Mouse (Mus musculus) left cerebral cortex, adult 11 months (tissue): Measurements from ENCODE around the gene Gga1.

ENCODE experiments used
- DNase-seq: peaks from one replicate; pipeline ENCODE4 v3.0.0; 2022; ENCODE audit warnings: low spot score

Gene Gga1

DNA sequence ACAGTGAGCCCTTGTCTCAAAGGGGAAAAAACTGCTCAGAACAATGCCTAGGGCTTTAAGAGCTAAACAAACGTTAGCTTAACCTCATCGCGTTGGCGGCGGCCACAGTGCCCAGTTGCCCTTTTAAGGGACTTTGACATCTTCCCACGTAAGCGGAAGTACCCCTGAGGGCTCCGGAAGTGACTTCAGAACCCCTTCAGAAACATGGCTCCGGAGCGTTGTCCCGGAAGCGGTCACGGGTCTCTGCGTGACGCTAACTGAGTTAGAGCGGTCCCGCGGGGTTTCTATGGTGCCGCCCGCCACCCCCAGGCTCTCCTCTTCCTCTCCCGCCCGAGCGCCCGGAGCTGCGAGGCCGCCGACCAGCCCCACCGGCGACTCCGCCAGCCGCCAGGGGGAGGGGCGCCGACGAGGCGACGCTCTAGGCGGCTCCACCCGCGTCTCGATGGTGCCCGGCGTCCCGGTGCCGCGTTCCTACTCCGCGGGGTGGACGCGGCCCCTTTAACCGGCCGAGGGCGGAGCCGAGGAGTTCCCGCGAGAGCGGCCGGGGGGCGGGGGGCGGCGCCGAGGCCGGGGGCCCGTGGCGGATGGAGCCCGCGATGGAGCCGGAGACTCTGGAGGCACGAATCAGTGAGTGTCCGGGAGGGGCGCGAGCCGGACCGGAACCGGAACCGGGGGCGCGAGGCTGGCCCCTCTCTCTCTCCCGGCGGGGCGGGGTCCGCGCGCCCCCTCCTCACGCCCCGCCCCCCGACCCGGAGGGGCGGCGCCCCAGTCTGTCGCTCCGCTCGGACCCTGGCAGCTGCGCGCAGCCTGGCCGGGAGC is at the start of gene Gga1:
Gga1 (plus strand) TSS at position 200 of the 819 bp plus-strand sequence.
- DNase-seq, result peak; percentile 94

DNA sequence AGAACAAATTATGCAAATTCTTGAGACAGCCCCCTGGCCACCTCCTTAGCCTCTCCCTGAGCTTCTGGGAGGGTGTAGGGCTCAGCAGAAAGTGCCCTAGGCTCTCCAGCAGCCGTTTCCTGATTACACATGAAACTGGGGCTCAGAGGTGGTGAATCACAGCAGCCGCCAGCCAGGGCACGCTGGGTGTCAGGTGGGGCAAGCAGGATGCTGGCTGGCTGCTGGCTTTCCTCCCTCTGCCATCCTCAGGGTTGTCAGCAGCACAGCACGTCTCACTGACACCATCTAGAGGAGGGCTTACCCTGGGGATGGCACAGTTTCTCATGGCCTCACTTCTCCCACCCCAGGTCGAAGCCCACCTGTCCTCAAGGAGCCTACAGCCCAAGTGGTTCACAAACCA is 48.7 kb upstream of the Gga1 start:
- DNase-seq, result no peak

DNA sequence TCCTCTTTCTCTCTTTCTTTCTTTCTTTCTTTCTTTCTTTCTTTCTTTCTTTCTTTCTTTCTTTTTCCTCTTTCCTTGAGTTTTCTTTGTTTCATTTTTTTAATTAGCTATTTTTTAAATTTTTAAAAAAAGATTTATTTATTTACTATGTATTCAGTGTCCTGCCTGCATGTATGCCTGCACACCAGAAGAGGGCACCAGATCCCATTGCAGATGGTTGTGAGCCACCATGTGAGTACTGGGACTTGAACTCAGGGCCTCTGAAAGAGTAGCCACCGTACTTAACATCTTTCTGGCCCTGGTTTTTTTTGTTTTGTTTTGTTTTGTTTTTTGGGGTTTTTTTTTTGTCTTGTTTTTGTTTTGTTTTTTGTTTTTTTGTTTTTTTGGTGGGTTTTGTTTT is 47.4 kb upstream of the Gga1 start:
- no peak for DNase-seq

DNA sequence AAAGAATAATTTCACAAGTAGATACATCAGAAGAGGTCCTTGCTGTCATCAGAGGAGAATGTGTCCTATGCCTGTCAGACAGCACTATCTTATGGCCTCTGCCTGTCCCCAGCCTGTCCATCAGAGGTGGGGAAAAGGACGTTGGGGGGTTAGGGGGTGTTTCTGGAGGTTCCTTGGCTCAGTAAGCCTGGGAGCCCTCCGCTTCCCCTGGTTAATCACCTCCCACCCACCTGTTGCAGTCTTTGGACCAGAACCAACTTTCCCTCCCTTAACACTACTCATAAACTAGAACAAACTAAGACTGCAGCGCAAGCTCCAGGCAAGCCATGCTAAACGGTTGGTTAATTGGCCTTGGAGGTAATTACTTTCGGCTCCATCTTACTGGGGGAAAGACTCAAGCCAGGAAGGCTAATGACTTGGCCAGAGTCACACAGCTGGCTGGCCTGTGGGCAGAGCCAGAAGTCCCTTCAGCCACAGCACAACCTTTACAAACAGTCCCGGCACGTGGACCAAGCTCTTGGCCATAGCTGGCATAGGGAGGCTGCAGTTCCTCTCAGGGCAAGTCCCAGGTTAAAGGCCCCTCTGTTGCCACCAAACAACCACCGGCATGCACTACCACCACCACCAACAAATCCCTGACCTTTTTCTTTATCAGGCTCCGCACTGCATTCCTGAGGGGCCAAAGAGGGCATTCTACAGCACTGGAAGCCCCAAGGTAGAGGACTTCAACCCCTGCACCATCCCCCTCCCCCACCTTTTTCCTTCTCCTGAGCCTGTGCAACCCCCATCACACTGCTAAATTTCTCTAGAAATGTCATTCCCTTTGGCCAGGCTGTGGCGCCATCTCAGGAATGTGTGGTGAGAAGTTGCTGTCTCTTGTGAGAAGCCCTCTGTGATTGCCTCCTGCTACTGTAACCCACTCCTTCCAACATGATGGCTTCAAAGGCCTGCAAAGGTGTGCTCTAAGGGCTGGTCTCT is 46.0 kb upstream of the Gga1 start:
- DNase-seq, result no peak

DNA sequence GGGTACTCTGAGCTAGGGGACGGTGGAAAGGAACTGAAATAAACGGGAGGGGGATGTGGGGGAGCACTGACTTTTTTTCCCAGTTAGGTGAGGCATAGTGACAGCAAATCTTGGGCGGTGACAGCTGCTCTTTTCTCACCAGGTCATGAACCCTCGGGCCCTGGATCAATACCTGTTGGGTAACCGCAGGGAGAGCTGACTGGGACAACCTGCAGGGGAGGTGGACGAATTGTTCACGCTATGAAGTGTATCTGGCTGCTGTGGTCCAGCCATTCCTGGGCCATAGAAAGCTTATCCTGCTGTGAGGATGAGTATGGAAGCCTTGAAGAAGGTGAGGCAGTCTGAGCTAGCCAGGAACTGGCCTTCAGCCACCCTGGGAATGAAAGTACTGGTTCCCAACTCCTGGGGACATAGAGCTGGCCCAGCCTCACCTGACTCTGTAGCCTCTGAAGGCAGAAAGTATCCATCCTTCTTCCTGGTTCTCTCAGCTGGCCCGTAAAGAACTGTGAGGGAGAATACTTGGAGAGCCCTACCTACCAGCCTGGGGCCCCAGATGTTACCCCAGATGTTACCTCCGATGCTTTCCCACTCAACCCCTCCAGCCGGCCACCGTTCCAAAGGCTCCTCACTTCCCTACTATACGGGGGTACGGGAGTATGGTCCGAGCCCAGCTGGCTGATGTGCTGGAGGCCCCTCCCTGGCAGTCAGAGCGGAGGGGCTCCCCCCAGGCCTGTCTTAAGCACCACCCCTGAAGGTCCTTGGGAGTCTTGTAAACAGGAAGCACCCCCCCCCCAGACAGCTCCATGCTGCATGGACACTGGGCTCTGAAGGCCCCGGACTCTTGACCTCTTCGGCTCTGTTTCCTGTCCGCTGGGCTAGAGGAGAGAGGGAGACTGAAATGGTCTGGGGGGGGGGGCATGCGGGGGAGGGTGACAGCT is 45.0 kb upstream of the Gga1 start:
- DNase-seq, result no peak

DNA sequence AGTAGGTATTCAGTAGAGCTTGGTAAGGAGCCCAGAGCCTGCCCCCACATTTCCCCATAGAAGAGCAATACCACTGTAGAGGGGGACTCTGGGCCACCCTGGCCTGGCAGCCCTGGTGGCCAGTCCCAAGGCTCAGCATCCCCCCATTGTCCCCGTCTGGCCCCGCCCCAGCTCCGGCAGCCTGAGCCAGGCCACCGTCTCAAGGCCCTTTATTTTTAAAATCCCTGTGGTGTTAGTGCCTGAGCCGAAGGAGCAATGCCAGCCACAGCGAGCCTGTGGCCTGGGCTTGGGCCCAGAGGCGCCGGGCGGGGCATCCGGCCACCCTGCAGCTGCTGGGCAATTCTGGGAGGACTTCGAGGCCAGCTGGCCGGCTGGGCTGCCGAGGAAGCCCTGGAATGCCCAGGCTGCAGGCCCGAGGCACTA is 44.3 kb upstream of the Gga1 start:
- peak; percentile 68 for DNase-seq

DNA sequence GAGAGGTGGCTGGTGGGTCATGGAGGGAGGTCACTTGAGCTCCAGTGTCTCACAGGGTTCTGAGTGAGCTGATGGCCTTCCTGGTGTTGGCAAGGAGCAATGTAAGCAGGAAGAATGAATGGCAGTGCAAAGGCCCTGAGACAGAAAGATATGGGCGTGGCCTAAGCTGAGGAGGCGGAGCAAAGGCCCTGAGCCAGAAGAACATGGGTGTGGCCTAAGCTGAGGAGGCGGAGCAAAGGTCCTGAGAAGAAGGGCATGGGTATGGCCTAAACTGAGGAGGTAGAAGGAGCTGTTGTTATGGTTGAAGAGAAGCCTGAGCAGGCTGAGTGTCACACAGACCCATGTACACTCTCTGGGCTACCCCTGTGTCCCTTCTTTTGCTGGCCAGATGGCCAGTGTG is 43.4 kb upstream of the Gga1 start:
- DNase-seq, result no peak

DNA sequence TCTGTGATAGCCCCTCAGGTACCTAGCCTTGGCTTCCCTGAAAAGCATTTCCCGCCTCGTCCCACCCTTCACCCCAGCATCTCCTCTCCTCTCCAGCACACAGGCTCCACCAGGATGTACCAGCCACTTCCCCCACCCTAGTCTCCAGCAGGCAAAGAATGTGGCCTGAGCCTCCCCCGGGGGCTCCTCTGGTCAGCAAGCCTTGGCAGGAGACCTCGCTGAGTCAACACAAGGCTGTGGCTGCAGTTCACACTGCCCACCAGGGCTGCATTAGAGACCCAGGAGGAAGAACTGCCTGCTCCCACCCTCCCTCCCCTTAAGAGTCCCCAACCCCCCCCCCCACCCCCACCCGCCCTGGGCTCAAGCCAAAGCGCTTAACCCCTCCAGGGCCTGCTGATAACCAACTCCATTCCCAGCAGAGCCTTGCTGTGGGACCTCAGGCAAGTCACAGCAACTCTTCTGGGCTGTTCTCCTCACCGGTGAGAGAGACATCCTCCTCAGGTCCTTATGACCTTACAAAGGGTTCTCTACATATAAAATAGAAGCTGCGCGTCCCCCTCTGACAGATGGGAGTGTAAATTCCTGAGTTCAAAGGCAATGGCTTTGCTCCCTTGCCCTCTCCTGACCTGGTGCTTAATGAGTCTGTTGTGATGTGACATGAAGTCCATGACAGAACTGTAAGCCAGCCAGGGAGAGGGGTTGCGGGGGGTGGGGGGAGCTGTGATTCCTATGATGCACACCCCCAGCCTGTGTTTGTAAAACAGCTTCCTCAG is 42.6 kb upstream of the Gga1 start:
- DNase-seq, result no peak

DNA sequence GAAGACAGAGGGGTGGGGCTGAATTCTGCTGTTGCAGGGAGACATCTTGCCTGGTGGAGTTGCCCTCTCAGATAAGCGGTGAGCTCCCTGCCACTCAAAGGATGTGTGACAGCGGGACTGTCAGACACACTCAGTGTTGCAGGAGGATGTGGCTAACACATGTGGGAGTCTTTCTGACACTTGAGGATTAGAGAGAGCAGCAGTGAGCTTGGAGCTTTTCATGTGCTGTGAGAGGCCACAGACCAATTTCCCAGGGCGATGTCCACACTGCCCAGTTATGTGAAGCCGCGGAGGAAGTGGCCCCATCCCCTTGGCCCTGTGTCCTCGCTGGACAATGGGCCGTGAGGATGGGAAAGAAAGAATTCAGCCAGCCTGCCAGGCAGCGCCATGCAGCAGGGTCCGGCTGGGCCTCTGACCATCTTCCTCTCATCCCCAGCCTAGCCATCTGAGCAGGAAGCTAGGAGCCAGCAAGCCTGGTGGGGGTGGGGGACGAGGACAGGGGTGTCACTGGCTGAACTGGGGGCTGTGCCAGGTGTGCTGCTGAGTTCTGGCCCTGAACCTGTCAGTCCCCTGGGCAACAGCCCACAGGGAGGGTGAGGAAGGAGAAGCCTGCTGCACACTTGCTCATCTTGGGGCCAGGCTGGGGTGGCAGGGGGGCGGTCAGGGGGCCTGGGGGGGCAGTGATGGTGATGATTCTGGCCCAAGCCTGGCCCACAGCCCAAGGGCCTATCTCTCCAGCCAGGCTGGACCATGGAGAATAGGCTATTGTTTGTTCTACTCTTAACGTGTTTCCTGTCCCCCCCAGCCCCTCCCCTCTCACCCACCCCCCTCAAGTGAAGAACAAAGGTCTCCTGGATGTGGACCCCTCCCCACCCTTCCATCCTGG is 41.5 kb upstream of the Gga1 start:
- DNase-seq, result no peak

DNA sequence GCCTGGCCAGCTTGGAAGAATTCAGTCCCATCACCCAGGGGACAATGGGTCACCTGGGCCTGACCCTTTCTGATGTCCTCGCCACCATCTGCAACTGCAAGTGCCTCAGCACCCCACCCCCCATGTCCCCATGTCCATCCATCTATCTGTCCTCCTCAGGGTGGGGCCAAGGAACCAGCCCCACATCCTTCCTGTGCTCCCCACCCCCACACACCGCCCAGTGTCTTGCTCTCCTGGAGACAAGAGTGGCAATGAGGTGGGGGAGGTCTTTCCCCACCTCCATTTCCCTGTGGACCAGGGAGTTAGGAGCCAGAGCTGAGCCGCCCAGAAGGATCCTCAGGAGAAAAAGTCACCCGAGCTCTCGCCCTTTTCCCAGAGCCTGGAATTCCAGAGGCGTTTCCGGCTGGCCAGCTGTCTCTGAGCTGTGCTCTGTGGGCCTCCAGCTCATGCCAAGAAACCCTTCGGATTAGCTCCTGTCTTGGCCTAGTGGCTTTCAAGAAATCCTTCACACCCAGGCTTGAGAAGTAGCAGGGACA is 40.8 kb upstream of the Gga1 start:
- no peak for DNase-seq

DNA sequence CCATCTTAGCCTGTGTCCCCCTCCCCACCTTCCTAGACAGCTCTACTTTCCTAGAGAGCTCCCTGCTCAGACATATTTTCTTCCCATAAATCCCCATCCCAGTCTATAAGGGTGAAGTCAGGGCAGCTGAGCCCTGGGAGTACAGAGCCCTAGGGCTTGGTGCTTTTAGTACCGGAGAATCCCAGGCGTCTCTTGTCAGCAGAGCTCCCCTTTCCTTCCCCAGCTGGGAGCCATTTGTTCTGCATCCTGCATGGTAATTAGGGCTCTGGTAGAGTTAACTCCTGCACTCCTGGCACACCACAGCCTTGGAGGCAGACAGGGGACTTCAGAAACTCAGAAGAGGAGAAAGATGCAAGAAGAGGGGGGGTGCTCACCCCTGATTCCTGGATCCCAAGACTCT is 37.2 kb upstream of the Gga1 start:
- DNase-seq, result no peak

DNA sequence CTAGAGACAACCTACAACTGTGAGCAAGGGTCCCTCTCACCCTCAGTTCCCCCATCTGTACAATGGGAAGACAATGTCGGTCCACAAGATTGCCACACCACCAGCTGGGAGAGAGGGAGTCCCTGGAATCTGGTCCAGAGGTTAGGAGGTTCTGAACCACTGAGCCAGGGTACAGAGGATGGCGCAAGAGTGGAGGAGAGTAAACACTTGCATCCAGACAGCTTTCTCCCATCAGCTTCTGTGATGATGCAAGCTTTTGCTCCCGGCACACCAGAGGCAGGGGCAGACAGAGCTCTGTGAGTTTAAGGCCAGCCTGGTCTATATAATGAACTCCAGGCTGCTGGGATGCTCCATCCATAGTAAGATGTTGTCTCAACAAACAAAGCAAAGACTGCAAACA is 36.7 kb upstream of the Gga1 start:
- DNase-seq, result no peak

DNA sequence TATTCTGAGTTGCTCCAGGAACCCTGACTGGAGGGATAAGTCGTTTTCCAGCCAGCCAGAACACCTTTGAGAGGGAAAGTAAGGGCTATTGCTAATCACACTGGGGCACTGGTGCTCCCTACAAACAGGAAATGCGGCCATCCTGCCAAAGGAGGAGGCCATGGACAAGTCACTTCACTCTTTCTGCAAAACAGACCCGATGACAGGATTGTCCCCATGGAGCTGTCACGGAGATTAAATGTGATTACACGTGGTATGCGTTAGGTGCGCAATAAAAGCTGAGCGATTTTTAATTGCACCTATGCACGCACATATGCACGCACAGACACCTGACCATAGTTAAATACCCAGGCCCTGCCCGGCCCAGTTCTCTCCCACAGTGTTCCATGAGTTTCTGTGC is 36.2 kb upstream of the Gga1 start:
- no peak for DNase-seq

DNA sequence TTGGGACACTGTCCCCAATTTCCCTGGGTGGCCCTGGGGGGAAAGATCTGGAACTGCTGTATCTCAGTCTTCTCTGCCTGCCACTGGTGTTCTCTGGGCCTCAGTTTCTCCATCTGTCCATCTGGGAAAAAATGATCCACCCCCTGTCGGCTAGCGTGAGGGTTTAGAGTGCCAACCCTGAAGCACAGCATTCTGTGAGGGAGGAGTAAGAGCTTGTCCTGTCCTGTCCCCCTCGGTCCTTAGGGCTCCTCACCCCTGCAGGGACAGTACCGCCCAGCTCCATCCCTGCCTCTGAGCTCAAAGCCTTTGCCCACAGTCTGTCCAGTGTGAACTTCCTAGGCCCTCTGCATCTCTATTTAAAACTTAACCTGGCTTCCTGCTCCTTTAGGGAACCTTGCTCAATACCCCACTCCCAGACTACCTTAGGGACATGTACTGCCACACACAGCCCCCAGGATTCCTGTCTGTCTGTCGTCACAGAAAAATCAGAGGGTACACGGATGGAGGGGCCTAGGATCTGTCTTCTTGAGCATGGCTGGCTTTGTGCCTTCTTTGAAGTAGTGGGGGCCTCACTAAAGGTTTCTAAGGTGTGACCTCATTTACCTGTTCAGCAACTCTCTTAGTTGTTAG is 35.7 kb upstream of the Gga1 start:
- no peak for DNase-seq

DNA sequence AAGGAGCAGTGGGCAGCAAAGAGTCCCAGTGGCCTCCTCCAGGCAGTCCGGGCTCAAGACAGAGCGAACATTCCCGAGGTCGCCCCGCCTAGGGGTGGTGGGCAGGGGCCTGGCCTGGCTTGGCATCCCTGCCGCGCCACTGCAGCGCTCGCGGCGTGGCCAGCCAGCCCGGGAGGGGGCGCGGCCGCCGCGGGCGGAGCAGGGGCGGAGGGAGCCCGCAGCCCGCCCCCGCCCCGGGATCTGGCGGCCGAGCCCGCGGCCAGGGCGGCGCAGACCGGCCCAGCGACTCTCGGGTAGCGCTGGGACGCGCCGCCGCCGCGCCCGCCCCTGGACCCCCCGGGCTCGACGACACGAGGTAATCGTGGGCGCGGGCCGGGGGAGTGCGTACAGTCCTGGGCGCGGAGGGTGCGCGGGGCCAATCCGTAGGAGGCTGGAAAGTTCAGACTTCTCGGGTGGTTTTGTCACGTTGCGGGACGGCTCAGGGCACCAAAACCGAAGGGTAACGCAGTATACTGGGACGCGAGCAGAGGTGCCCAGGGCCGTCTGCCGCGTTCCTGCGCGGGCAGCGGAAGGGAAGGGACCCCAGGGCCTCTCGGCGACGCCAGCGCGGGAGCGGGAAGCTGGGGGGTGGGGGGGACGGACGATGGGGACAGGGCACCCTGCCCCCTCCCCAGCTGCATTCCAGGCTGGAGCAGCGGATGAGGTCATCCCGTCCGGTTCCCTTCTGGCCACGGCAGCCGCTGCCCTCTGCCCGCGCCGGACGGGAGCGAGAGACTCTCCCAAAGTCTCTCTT is 34.4 kb upstream of the Gga1 start, which contains the start of gene Cdc42ep1:
Cdc42ep1 (plus strand) TSS at position 254 of the 793 bp plus-strand sequence.
- DNase-seq, result no peak

DNA sequence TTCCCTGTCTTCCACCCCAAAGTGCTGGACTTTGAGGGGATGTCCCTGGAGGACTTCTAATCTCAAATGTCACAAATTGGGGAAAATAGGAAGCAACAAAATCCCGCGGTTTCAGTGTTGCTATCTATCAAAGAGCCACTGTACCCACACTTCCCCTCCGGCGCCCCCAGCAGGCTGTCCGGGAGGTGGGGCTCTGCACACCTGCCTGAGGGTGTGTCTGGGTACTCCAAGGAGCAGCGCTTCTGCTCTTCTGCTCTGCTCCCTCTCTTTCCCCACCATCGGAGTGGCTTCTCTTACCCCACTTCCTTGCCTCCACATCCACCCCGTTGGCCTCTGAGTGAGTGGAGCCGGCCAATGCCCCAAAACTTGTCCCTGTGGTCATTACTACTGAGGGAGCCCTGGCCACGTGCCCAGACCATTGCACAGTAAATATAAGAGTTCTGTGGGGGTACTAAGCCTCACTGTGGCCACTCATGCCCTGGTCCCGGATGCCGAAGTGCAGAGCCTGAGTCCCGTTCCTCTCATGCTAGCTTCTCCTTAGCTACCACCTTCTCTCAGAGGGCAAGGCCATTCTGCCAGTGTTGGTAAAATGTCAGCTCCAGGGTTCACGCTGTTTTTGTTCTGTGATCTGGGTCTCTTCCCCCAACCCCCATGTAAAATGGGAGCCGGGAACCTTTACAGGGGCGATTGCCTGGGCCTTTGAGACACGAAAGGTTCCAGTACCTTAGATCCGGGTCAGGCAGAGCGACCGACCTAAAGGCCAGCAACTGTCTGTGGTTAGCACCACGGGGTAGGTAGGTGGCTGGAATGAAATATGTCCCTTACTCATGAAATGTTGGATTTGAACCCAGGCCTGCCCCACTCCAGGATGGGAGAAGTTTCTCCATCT is 33.2 kb upstream of the Gga1 start:
- no peak for DNase-seq

DNA sequence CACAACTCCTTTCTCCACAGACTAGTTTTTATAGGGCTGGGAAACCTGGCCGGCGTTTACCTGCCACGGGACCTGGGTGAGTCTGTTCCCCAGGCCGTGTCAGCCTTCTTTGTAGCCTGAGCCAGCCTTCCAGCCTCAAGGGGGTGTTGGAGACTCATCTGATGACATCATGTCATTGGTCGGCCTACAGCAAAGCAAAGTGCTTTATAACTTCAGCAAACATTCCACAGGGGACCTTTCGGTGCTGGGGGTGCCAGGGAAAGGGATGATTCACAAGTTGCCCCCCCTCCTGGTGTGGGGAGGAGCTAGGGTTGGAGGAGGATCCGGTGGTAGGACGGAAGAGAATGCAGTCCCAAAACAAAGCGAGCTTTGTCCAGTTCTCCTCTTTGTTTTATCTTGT is 32.2 kb upstream of the Gga1 start:
- DNase-seq, result no peak
